Mouse (Mus musculus) ES-E14 (cell line): Measurements from ENCODE around the gene Slc25a47. TPM values are rescaled to one million over a fixed set of nuclear protein-coding genes. Genes with fewer than 3 reads are reported as not detected.

Experiments used
- DNase-seq: peaks from one replicate; pipeline ENCODE4 v3.0.0-alpha.2; 2013; ENCODE audit warnings: low read depth, low spot score
- H3K27ac ChIP-seq: 2 replicates; pipeline ENCODE4 v1.5.1; 2012; ENCODE audit warnings: low read depth, mild to moderate bottlenecking, low read length, moderate library complexity, mixed read lengths; ENCODE audit not compliant: poor library complexity, insufficient read depth, severe bottlenecking
- H3K36me3 ChIP-seq: 2 replicates; pipeline ENCODE4 v1.6.1; 2012; ENCODE audit warnings: mild to moderate bottlenecking, low read length, moderate library complexity, mixed read lengths; ENCODE audit not compliant: control insufficient read depth, poor library complexity, insufficient read depth, severe bottlenecking
- H3K4me1 ChIP-seq, 2 experiments: fragments of 150-350 bp in 1 of 2; sonication (generic) in 1 of 2; 2 replicates each; pipeline ENCODE4 v1.6.1; 2012; ENCODE audit warnings: low read length in 2 of 2, mild to moderate bottlenecking in 1 of 2, mixed read lengths in 1 of 2; ENCODE audit not compliant: control insufficient read depth in 2 of 2, insufficient read depth in 2 of 2, poor library complexity in 1 of 2
- H3K4me3 ChIP-seq, 2 experiments: fragments of 150-350 bp in 1 of 2; sonication (generic) in 1 of 2; 2 replicates each; pipeline ENCODE4 v1.5.1; 2012; ENCODE audit warnings: low read length in 2 of 2, low read depth in 1 of 2, mild to moderate bottlenecking in 1 of 2, mixed read lengths in 1 of 2; ENCODE audit not compliant: insufficient read depth in 1 of 2, poor library complexity in 1 of 2, severe bottlenecking in 1 of 2
- H3K9ac ChIP-seq: 2 replicates; pipeline ENCODE4 v1.6.1; 2012; ENCODE audit warnings: low read depth, mild to moderate bottlenecking, low read length, mixed read lengths; ENCODE audit not compliant: poor library complexity, insufficient read depth, severe bottlenecking
- H3K9me3 ChIP-seq: fragments of 150-350 bp; sonication (generic); 2 replicates; pipeline ENCODE4 v1.6.1; 2012; ENCODE audit warnings: low read depth, mild to moderate bottlenecking, low read length; ENCODE audit not compliant: control insufficient read depth, insufficient read depth
- CHD2 ChIP-seq: IDR thresholded peaks from 2 replicates; pipeline ENCODE4 v1.6.1; 2014; ENCODE audit warnings: mild to moderate bottlenecking, low read depth, low read length, inconsistent platforms
- HCFC1 ChIP-seq: IDR thresholded peaks from 2 replicates; pipeline ENCODE4 v1.6.1; 2012; ENCODE audit warnings: low read length, inconsistent platforms, borderline replicate concordance; ENCODE audit not compliant: insufficient read depth
- MAFK ChIP-seq: IDR thresholded peaks from 2 replicates; pipeline ENCODE4 v1.6.1; 2014; ENCODE audit warnings: mild to moderate bottlenecking, low read depth, low read length, inconsistent platforms; ENCODE audit not compliant: insufficient read depth
- ZC3H11A ChIP-seq: IDR thresholded peaks from 2 replicates; pipeline ENCODE4 v1.6.1; 2012; ENCODE audit warnings: low read depth, mild to moderate bottlenecking, inconsistent platforms, low read length, borderline replicate concordance
- ZNF384 ChIP-seq: IDR thresholded peaks from 2 replicates; pipeline ENCODE4 v1.6.1; 2012; ENCODE audit warnings: low read depth, low read length, inconsistent platforms
- in situ Hi-C, 2 experiments: fragments of 600-800 bp; cut with MboI; formaldehyde crosslinking; loops; one replicate each; pipeline ENCODE4 v1.15.1; 2025; ENCODE audit warnings: low sequenced_read_pairs in 2 of 2, inconsistent platforms in 1 of 2; ENCODE audit not compliant: unreplicated experiment in 2 of 2
- total RNA-seq: library from RNA; depleted of rRNA; stranded (reverse); fragments of 300-350 nt; gene quantifications from 2 replicates; pipeline ENCODE4 v1.2.3, GENCODE M21; 2012; rRNA removed

The Slc25a47 gene
- total RNA-seq, 1 experiment: 8.1 TPM

DNA sequence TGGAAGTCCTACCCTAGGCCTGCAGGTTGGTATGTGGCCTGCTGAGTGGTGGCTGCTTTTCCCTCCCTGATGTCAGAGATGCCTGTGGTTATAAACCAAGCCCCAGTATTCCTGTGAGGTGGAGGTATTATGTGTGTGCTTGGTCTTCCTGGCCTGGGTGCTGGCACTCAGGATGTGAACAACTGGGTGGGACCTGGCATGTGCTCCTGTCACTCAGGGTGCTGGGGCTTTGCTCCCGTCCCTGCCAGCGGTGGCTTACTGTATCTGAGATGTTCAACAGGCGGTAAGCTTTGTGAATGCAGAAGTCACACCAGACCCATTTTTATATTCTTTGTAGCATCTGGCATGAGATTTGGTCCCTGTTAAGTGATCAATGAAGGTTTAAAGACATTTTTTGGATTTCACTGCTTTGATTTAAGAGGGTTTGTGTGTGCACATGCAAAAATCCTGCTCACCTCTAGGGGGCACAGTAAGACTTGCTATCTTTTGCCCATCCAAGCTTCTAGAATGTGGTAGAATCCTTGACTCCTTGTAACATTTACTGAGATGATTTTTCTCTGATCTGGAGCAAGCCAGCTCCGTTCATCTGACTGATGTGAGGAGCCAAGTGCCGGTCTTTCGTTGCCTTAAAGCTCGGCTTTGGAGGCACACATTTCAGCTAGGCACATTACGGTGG is 67.9 kb downstream of the Slc25a47 start:
- in situ Hi-C loops: loop anchor here (5.0 to 25.0 kb wide), 2 partner anchors 409 kb away; no protein-coding TSS in a partner anchor
- no peak overlapping the region for H3K9ac ChIP-seq
- no peaks in the 10 kb centered on the region for H3K9me3 ChIP-seq
- H3K4me1 ChIP-seq: no peaks in the 10 kb centered on the region
- TF ChIP-seq ZNF384: no peak
- TF ChIP-seq MAFK: no peak
- TF ChIP-seq CHD2: no peak
- no peak; the same call in 1 of the 2 replicates for TF ChIP-seq ZC3H11A
- no peak overlapping the region for H3K4me3 ChIP-seq
- DNase-seq: no peak
- no peaks in the 10 kb centered on the region for H3K36me3 ChIP-seq
- H3K27ac ChIP-seq: no peak overlapping the region

DNA sequence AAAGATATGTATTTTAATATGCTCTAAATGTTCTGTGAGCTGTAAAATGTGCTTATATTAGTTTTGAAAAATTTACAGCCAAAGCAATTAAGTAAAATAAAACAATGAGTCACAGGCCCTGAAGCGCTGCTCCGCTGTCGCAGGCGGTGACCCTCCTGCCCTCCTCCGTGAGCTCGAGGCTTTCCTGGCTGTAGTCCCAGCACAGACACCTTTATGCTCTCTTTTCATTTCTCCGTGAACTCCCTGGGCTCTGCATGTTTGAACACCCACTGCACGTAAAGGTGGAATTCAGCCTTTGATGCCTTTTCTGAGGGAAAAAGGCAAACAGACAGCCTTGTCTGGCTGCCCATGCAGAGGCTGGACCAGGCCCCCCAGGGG is 68.4 kb downstream of the Slc25a47 start:
- H3K9ac ChIP-seq: no peak overlapping the region
- no peak for DNase-seq
- TF ChIP-seq HCFC1 (no peak), MAFK (no peak), CHD2 (no peak), ZC3H11A (no peak), ZNF384 (no peak)
- H3K27ac ChIP-seq: no peak overlapping the region
- H3K4me3 ChIP-seq: no peak overlapping the region
- no peaks in the 10 kb centered on the region for H3K36me3 ChIP-seq
- in situ Hi-C loops: loop anchor here (5.0 to 25.0 kb wide), 2 partner anchors 408 kb away; no protein-coding TSS in a partner anchor
- H3K4me1 ChIP-seq: no peaks in the 10 kb centered on the region
- H3K9me3 ChIP-seq: no peaks in the 10 kb centered on the region

- no peak overlapping the region for H3K27ac ChIP-seq
- in situ Hi-C loops: loop anchor here in 1 of 2 experiments (25.0 kb wide), 1 partner anchor 407 kb away; no protein-coding TSS in a partner anchor
- H3K9me3 ChIP-seq: no peaks in the 10 kb centered on the region
Observed at GRCm38 (mm10) chr12:108905620-108906302, 69.9 kb downstream of the Slc25a47 start.

GRCm38 (mm10) chr12:108906398-108906797 is 70.6 kb downstream of the Slc25a47 start:
- H3K9ac ChIP-seq: no peak overlapping the region; the same call in 1 of the 2 replicates
- TF ChIP-seq ZC3H11A: no peak
- no peak for TF ChIP-seq HCFC1
- in situ Hi-C loops: loop anchor here in 1 of 2 experiments (25.0 kb wide), 1 partner anchor 406 kb away; no protein-coding TSS in a partner anchor
- no peak overlapping the region for H3K27ac ChIP-seq
- H3K4me3 ChIP-seq: no peak overlapping the region
- no peaks in the 10 kb centered on the region for H3K9me3 ChIP-seq
- no peak for DNase-seq
- H3K4me1 ChIP-seq: no peaks in the 10 kb centered on the region
- no peaks in the 10 kb centered on the region; the same call in 1 of the 2 replicates for H3K36me3 ChIP-seq

More at GRCm38 (mm10) chr12:108905620-108906302, 69.9 kb downstream of the Slc25a47 start:
- no peak overlapping the region for H3K4me3 ChIP-seq
- H3K36me3 ChIP-seq: no peaks in the 10 kb centered on the region; the same call in 1 of the 2 replicates
- H3K9ac ChIP-seq: no peak overlapping the region
- no peak for DNase-seq
- no peak for TF ChIP-seq HCFC1
- no peaks in the 10 kb centered on the region for H3K4me1 ChIP-seq

Other genes starting within 250 kb of the Slc25a47 start
- 0.42 and 0.49 TPM in 2 replicates for gene Degs2, start 133.7 kb upstream of the Slc25a47 start, total RNA-seq
- gene Yy1, start 43.1 kb upstream of the Slc25a47 start, total RNA-seq: 40.5 and 42.2 TPM in 2 replicates
- 2.1 and 3.5 TPM in 2 replicates for gene Slc25a29, start 163 bp upstream of the Slc25a47 start, total RNA-seq
- gene Wdr25, start 57.6 kb downstream of the Slc25a47 start, total RNA-seq: 14.9 and 16.9 TPM in 2 replicates
- gene Wars, start 58.1 kb downstream of the Slc25a47 start, total RNA-seq: 62.1 and 85.2 TPM in 2 replicates
- gene Begain, start 232.2 kb downstream of the Slc25a47 start, total RNA-seq: 1.3 and 1.9 TPM in 2 replicates